Mouse (Mus musculus): ENCODE results near the gene Trim12c. TPM values are rescaled to one million over a fixed set of nuclear protein-coding genes. Genes with fewer than 3 reads are reported as not detected.
"Not testable (repeated sequence)": the region's sequence is repeated elsewhere in the genome, so short reads cannot be mapped to it uniquely, and the experiment has no call there.

Gene Trim12c
- polyA plus RNA-seq (2012; rRNA removed) = 2.4 and 3.4 TPM in 2 replicates

DNA sequence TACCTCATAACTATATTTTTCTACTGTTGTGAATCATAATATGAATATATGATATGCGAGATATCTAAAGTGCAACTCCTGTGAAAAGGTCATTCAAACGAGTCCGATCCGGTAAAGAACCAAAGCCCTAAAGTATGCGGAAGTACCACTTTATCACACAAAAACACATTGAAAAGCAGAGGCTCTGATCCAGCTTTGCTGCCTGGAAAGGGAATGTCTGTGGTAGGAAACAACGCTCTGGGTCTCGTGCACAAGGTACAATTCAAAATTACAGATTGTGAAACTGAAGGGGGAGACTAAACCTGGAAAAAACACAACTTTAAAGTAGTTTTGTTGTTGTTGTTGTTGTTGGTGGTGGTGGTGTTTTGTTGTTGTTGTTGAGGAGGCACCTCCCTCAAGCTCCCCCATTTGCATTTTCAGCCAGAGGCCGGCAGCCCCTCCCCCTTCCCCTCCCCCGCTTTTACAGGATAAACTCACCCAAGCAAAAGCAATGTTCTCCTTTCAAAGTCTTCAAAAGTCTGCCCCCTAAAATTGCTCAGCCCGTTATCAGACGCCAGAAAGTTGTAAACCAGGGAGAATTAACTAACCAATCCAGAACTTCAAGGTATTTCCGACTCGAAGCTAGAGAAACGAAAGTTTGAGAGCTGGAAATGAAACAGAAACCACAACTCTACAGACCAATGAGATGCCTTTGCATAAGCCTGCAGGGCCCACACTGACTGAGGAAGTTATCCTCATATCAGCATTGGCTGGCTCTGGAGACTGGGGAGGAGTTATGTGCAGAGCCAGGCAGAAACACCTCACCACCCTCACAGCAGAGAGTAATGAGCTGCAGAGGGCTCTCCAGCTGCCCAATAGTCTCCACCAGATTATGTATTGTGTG, at the start of gene Trim12c:
Gene Trim12c (minus strand): TSS at position 646 of the 883 bp plus-strand sequence.
- WGBS = 2% methylated on average over 14 of the region's 14 CpGs
- peak; percentile 89 for DNase-seq
- TF ChIP-seq CTCF (conservative IDR thresholded peaks at IDR 0.05; ENCODE audit: insufficient read depth, insufficient read length, low read depth, low read length) (no peak), POLR2A (IDR thresholded peaks at IDR 0.05; ENCODE audit: low read depth, low read length) (no peak)
- no peaks in the 10 kb centered on the region for H3K27me3 ChIP-seq (replicated peaks; ENCODE audit: control insufficient read depth, insufficient read depth, low read length)
- no peaks in the 10 kb centered on the region for H3K36me3 ChIP-seq (ENCODE audit: control insufficient read depth, insufficient read depth, low read length)
- H3K4me1 ChIP-seq (ENCODE audit: control insufficient read depth, insufficient read depth, low read length) = no peaks in the 10 kb centered on the region
- H3K4me3 ChIP-seq (ENCODE audit: insufficient read depth, low read depth, low read length) = peak within 1 kb of the TSS; percentile 49
- H3K27ac ChIP-seq (ENCODE audit: insufficient read depth, low read depth, low read length) = peak within 1 kb of the TSS; percentile 88

GRCm38 (mm10) chr7:104401140-104401539, 48.0 kb upstream of the Trim12c start:
- no peak overlapping the region for H3K4me3 ChIP-seq (ENCODE audit: insufficient read depth, low read depth, low read length)
- no peaks in the 10 kb centered on the region for H3K36me3 ChIP-seq (ENCODE audit: control insufficient read depth, insufficient read depth, low read length)
- no peak overlapping the region for H3K27ac ChIP-seq (ENCODE audit: insufficient read depth, low read depth, low read length)
- TF ChIP-seq CTCF (conservative IDR thresholded peaks at IDR 0.05; ENCODE audit: insufficient read depth, insufficient read length, low read depth, low read length) = no peak
- TF ChIP-seq POLR2A (IDR thresholded peaks at IDR 0.05; ENCODE audit: low read depth, low read length) = no peak
- no peaks in the 10 kb centered on the region for H3K4me1 ChIP-seq (ENCODE audit: control insufficient read depth, insufficient read depth, low read length)
- H3K27me3 ChIP-seq (replicated peaks; ENCODE audit: control insufficient read depth, insufficient read depth, low read length) = no peaks in the 10 kb centered on the region
- peak; percentile 10 for DNase-seq

- Histone ChIP-seq H3K36me3 (ENCODE audit: control insufficient read depth, insufficient read depth, low read length) (no peaks in the 10 kb centered on the region), H3K27me3 (replicated peaks; ENCODE audit: control insufficient read depth, insufficient read depth, low read length) (no peaks in the 10 kb centered on the region), H3K4me1 (ENCODE audit: control insufficient read depth, insufficient read depth, low read length) (no peaks in the 10 kb centered on the region), H3K27ac (ENCODE audit: insufficient read depth, low read depth, low read length) (no peak within 1 kb of the TSS), H3K4me3 (ENCODE audit: insufficient read depth, low read depth, low read length) (no peak within 1 kb of the TSS)
- 58% methylated on average over 1 of the region's 1 CpGs for WGBS
- DNase-seq = peak; percentile 9
- TF ChIP-seq POLR2A (IDR thresholded peaks at IDR 0.05; ENCODE audit: low read depth, low read length) (no peak), CTCF (conservative IDR thresholded peaks at IDR 0.05; ENCODE audit: insufficient read depth, insufficient read length, low read depth, low read length) (no peak)
Observed at GRCm38 (mm10) chr7:104400698-104401097, 47.5 kb upstream of the Trim12c start, which contains the start of gene Trim30c. Gene Trim30c (minus strand): TSS chr7:104400837.

GRCm38 (mm10) chr7:104398492-104398891, 45.3 kb upstream of the Trim12c start:
- Histone ChIP-seq H3K36me3 (ENCODE audit: control insufficient read depth, insufficient read depth, low read length) (no peaks in the 10 kb centered on the region), H3K27ac (ENCODE audit: insufficient read depth, low read depth, low read length) (no peak overlapping the region), H3K4me3 (ENCODE audit: insufficient read depth, low read depth, low read length) (no peak overlapping the region), H3K27me3 (replicated peaks; ENCODE audit: control insufficient read depth, insufficient read depth, low read length) (no peaks in the 10 kb centered on the region), H3K4me1 (ENCODE audit: control insufficient read depth, insufficient read depth, low read length) (no peaks in the 10 kb centered on the region)
- 76% methylated on average over 1 of the region's 1 CpGs for WGBS
- TF ChIP-seq CTCF (conservative IDR thresholded peaks at IDR 0.05; ENCODE audit: insufficient read depth, insufficient read length, low read depth, low read length) = no peak
- no peak for TF ChIP-seq POLR2A (IDR thresholded peaks at IDR 0.05; ENCODE audit: low read depth, low read length)
- no peak for DNase-seq

- H3K36me3 ChIP-seq (ENCODE audit: control insufficient read depth, insufficient read depth, low read length) = no peaks in the 10 kb centered on the region
- DNase-seq = peak; percentile 39
- 63% methylated on average over 1 of the region's 1 CpGs for WGBS
- no peak within 1 kb of the TSS for H3K4me3 ChIP-seq (ENCODE audit: insufficient read depth, low read depth, low read length)
- TF ChIP-seq POLR2A (IDR thresholded peaks at IDR 0.05; ENCODE audit: low read depth, low read length) = no peak
- 0 out of 2 replicates have a peak, but pooled peaks have one; percentile 10 for TF ChIP-seq CTCF (conservative IDR thresholded peaks at IDR 0.05; ENCODE audit: insufficient read depth, insufficient read length, low read depth, low read length)
- no peaks in the 10 kb centered on the region for H3K27me3 ChIP-seq (replicated peaks; ENCODE audit: control insufficient read depth, insufficient read depth, low read length)
- no peak within 1 kb of the TSS; the same call in 1 of the 2 replicates for H3K27ac ChIP-seq (ENCODE audit: insufficient read depth, low read depth, low read length)
- no peaks in the 10 kb centered on the region for H3K4me1 ChIP-seq (ENCODE audit: control insufficient read depth, insufficient read depth, low read length)
Observed at GRCm38 (mm10) chr7:104369736-104370414, 16.7 kb upstream of the Trim12c start, which contains the start of gene Trim30b. Gene Trim30b (minus strand): TSS chr7:104369884.

- H3K27ac ChIP-seq (ENCODE audit: insufficient read depth, low read depth, low read length) = no peak overlapping the region
- no peaks in the 10 kb centered on the region for H3K27me3 ChIP-seq (replicated peaks; ENCODE audit: control insufficient read depth, insufficient read depth, low read length)
- TF ChIP-seq CTCF (conservative IDR thresholded peaks at IDR 0.05; ENCODE audit: insufficient read depth, insufficient read length, low read depth, low read length) (no peak), POLR2A (IDR thresholded peaks at IDR 0.05; ENCODE audit: low read depth, low read length) (no peak)
- no peak overlapping the region for H3K4me3 ChIP-seq (ENCODE audit: insufficient read depth, low read depth, low read length)
- no peaks in the 10 kb centered on the region for H3K36me3 ChIP-seq (ENCODE audit: control insufficient read depth, insufficient read depth, low read length)
- no peak for DNase-seq
- H3K4me1 ChIP-seq (ENCODE audit: control insufficient read depth, insufficient read depth, low read length) = no peaks in the 10 kb centered on the region
Observed at GRCm38 (mm10) chr7:104366339-104366738, 13.2 kb upstream of the Trim12c start.

GRCm38 (mm10) chr7:104353600-104353967, 422 bp upstream of the Trim12c start:
- TF ChIP-seq CTCF (conservative IDR thresholded peaks at IDR 0.05; ENCODE audit: insufficient read depth, insufficient read length, low read depth, low read length) (no peak), POLR2A (IDR thresholded peaks at IDR 0.05; ENCODE audit: low read depth, low read length) (no peak)
- H3K4me3 ChIP-seq (ENCODE audit: insufficient read depth, low read depth, low read length) = no peak overlapping the region
- WGBS = 75% methylated on average over 2 of the region's 2 CpGs
- H3K4me1 ChIP-seq (ENCODE audit: control insufficient read depth, insufficient read depth, low read length) = no peaks in the 10 kb centered on the region
- H3K27me3 ChIP-seq (replicated peaks; ENCODE audit: control insufficient read depth, insufficient read depth, low read length) = no peaks in the 10 kb centered on the region
- H3K36me3 ChIP-seq (ENCODE audit: control insufficient read depth, insufficient read depth, low read length) = no peaks in the 10 kb centered on the region
- 0 out of 2 replicates have a peak overlapping the region, but pooled peaks have one; percentile 7 for H3K27ac ChIP-seq (ENCODE audit: insufficient read depth, low read depth, low read length)
- DNase-seq = no peak

- H3K4me3 ChIP-seq (ENCODE audit: insufficient read depth, low read depth, low read length); H3K27ac ChIP-seq (ENCODE audit: insufficient read depth, low read depth, low read length); H3K27me3 ChIP-seq (replicated peaks; ENCODE audit: control insufficient read depth, insufficient read depth, low read length); H3K4me1 ChIP-seq (ENCODE audit: control insufficient read depth, insufficient read depth, low read length); DNase-seq; H3K36me3 ChIP-seq (ENCODE audit: control insufficient read depth, insufficient read depth, low read length): not testable (repeated sequence)
- 89% methylated on average over 4 of the region's 4 CpGs for WGBS
Observed at GRCm38 (mm10) chr7:104348043-104348442, 5.1 kb downstream of the Trim12c start.

DNA sequence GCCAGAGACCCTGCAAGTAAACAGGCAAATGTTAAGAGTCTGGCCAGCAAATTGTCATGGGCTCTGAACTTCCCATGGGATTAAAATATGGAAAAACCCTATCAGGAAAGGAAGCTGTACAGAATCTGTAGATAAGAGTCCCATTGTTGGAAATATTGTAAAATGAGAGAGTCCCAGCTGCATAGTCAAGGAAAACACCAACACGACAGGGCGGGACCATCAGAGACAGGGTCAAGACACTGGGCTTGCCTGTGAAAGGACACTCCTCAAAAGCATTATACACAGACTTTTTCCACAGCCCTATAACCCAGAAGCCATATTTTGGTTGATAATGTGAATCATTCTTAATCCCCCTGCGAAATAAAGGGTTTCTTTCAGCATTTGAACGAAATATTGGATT, 12.4 kb downstream of the Trim12c start:
- DNase-seq; H3K36me3 ChIP-seq (ENCODE audit: control insufficient read depth, insufficient read depth, low read length); H3K27ac ChIP-seq (ENCODE audit: insufficient read depth, low read depth, low read length); H3K27me3 ChIP-seq (replicated peaks; ENCODE audit: control insufficient read depth, insufficient read depth, low read length); H3K4me1 ChIP-seq (ENCODE audit: control insufficient read depth, insufficient read depth, low read length); H3K4me3 ChIP-seq (ENCODE audit: insufficient read depth, low read depth, low read length): not testable (repeated sequence)
- WGBS = 84% methylated on average over 4 of the region's 4 CpGs

GRCm38 (mm10) chr7:104335547-104335946, 17.6 kb downstream of the Trim12c start:
- WGBS = 75% methylated on average over 3 of the region's 3 CpGs
- H3K36me3 ChIP-seq (ENCODE audit: control insufficient read depth, insufficient read depth, low read length); H3K4me1 ChIP-seq (ENCODE audit: control insufficient read depth, insufficient read depth, low read length); DNase-seq; H3K4me3 ChIP-seq (ENCODE audit: insufficient read depth, low read depth, low read length); H3K27ac ChIP-seq (ENCODE audit: insufficient read depth, low read depth, low read length); H3K27me3 ChIP-seq (replicated peaks; ENCODE audit: control insufficient read depth, insufficient read depth, low read length): not testable (repeated sequence)
